In genomic region chr11:65197280-65197679, GRCm38 (mm10) we compare ENCODE assay signal across 8 mouse cellular contexts. TPM values are rescaled to one million over a fixed set of nuclear protein-coding genes. Genes with fewer than 3 reads are reported as not detected.
DNase-seq lines count a peak whose midpoint lies in the region; ATAC-seq and TF ChIP-seq lines count a peak whose summit lies in the region.

No protein-coding gene starts in this region.

- no peak for ATAC-seq in CD4-positive, CD25-positive, alpha-beta regulatory T cell, adult 4 months
- ATAC-seq in common myeloid progenitor, adult 5-6 weeks (replicated peaks; ENCODE audit: low read depth, poor library complexity, severe bottlenecking): peak; percentile 62; the same call in 1 of the 2 replicates

- DNase-seq in CD4-positive, CD25-positive, alpha-beta regulatory T cell, adult 2 months (ENCODE audit: low read depth, low spot score): peak; percentile 34
- DNase-seq in adrenal gland, adult 18-20 months (ENCODE audit: low spot score in 2 of 2): peak; percentile 66 to 71
- peak in 1 of 2 experiments; percentile 62 for DNase-seq in heart, adult 2 months
- peak; percentile 29 to 87 for DNase-seq in layer of hippocampus, adult 18-20 months (ENCODE audit: low spot score in 2 of 2)
- peak; percentile 85 for DNase-seq in lung, postnatal 14 days
- DNase-seq in right cerebral cortex, postnatal 36 days (ENCODE audit: low spot score in 2 of 2): peak; percentile 28 to 56

- peak; percentile 93 for TF ChIP-seq CTCF in heart, adult 2 months (IDR thresholded peaks at IDR 0.05)

- H3K79me2 ChIP-seq in heart, adult 2 months (replicated peaks; ENCODE audit: control insufficient read depth, insufficient read depth, low read length): no peaks in the 10 kb centered on the region

- no peak overlapping the region for H3K27ac ChIP-seq in heart, adult 2 months

- WGBS in heart, adult 2 months: 3% methylated on average over 3 of the region's 3 CpGs

- no peaks in the 10 kb centered on the region for H3K27me3 ChIP-seq in heart, adult 2 months (ENCODE audit: control insufficient read depth, insufficient read depth, low read length)

- peak; percentile 70; the same call in 1 of the 2 replicates for TF ChIP-seq EP300 in heart, adult 2 months (IDR thresholded peaks at IDR 0.05; ENCODE audit: insufficient read depth, low read depth, low read length)

- H3K36me3 ChIP-seq in heart, adult 2 months (ENCODE audit: control insufficient read depth, insufficient read depth, low read length): peaks cover 5% of the 10 kb centered on the region

- no peak for TF ChIP-seq POLR2A in heart, adult 2 months (IDR thresholded peaks at IDR 0.05; ENCODE audit: insufficient read depth, low read depth, low read length)

- no peak overlapping the region for H3K9ac ChIP-seq in heart, adult 2 months (ENCODE audit: low read depth, low read length)

- H3K4me1 ChIP-seq in heart, adult 2 months (ENCODE audit: control insufficient read depth, insufficient read depth, low read length): no peaks in the 10 kb centered on the region; the same call in 1 of the 2 replicates

- no peak overlapping the region for H3K4me3 ChIP-seq in heart, adult 2 months

- intact Hi-C loops in heart, adult 2 months (cut with DNase I): loop anchor here (2.0 to 10.0 kb wide), 3 partner anchors 188 to 482 kb away; no protein-coding TSS in a partner anchor

RNA-seq across cellular contexts. Expression of gene Arhgap44, which starts 34.5 kb away (rescaled TPM):
- under 1 TPM; 0.29 to 0.31 TPM for polyA plus RNA-seq in CD4-positive, CD25-positive, alpha-beta regulatory T cell, adult 4 months (2017; shearing (Covaris generic))
- total RNA-seq in adrenal gland, adult 18-20 months (2021): 10 to 100 TPM in 1 of 2 experiments, 1 to 10 TPM in 1; 8.5 to 11.1 TPM
- not detected in 2 replicates for total RNA-seq in common myeloid progenitor, adult 5-6 weeks (2017)
- 10 to 100 TPM; 21.8 to 26.6 TPM for total RNA-seq in heart, adult 2 months (2021)
- 14.9 and 16.8 TPM in 2 replicates for polyA plus RNA-seq in heart, adult 2 months (2012; rRNA removed)
- total RNA-seq in layer of hippocampus, adult 18-20 months (2021): 100 to 1,000 TPM; 117 to 126 TPM

RNA-seq across cellular contexts. Expression of gene 1700086D15Rik, which starts 37.6 kb away (rescaled TPM):
- not detected for polyA plus RNA-seq in CD4-positive, CD25-positive, alpha-beta regulatory T cell, adult 4 months (2017; shearing (Covaris generic))
- under 1 TPM in 1 of 2 experiments, not detected in 1; 0.64 TPM for total RNA-seq in adrenal gland, adult 18-20 months (2021)
- not detected in 2 replicates for total RNA-seq in common myeloid progenitor, adult 5-6 weeks (2017)
- under 1 TPM in 1 of 2 experiments, not detected in 1; 0.41 TPM for total RNA-seq in heart, adult 2 months (2021)
- not detected in 2 replicates for polyA plus RNA-seq in heart, adult 2 months (2012; rRNA removed)
- 1 to 10 TPM; 1.2 to 2.0 TPM for total RNA-seq in layer of hippocampus, adult 18-20 months (2021)
